Mouse (Mus musculus) bone marrow, adult 2 months (tissue): ENCODE results near the gene Fh1.

ENCODE experiments used
- CTCF ChIP-seq: fragments of 200-500 bp; IDR thresholded peaks from 2 replicates; pipeline ENCODE4 v1.5.1; 2011; ENCODE audit warnings: low read length, control low read depth; ENCODE audit not compliant: control insufficient read depth, insufficient read depth
- POLR2A ChIP-seq: fragments of 200-500 bp; IDR thresholded peaks from 2 replicates; pipeline ENCODE4 v1.6.1; 2011; ENCODE audit warnings: low read depth, mild to moderate bottlenecking, control low read depth, low read length, borderline replicate concordance; ENCODE audit not compliant: control insufficient read depth

GRCm38 (mm10) chr1:175578425-175579096 is 46.9 kb downstream of the Fh1 start:
- TF ChIP-seq CTCF (no peak), POLR2A (no peak)
